Mouse (Mus musculus) MEL (cell line): Measurements from ENCODE around the gene Lemd1.

Source experiments
- CTCF ChIP-seq, 3 experiments: IDR thresholded peaks in 2 of 3; conservative IDR thresholded peaks in 1 of 3; 2 replicates each; pipeline ENCODE4 v1.5.1; 2011 to 2012; ENCODE audit warnings: low read length in 3 of 3, low read depth in 2 of 3, mild to moderate bottlenecking in 2 of 3, improper control_type of control experiment in 1 of 3, inconsistent platforms in 1 of 3, mixed read lengths in 1 of 3, moderate library complexity in 1 of 3; ENCODE audit not compliant: control insufficient read depth in 1 of 3, insufficient read depth in 1 of 3, poor library complexity in 1 of 3, severe bottlenecking in 1 of 3
- EP300 ChIP-seq, 2 experiments: IDR thresholded peaks; 2 replicates each; pipeline ENCODE4 v1.6.1; 2011; ENCODE audit warnings: improper control_type of control experiment in 2 of 2, low read length in 2 of 2, low read depth in 1 of 2, mild to moderate bottlenecking in 1 of 2
- ETS1 ChIP-seq: IDR thresholded peaks from 2 replicates; pipeline ENCODE4 v1.6.1; 2012; ENCODE audit warnings: low read depth, mild to moderate bottlenecking, inconsistent platforms, low read length, improper control_type of control experiment, moderate library complexity
- HCFC1 ChIP-seq: IDR thresholded peaks from 2 replicates; pipeline ENCODE4 v1.6.1; 2012; ENCODE audit warnings: low read depth, mild to moderate bottlenecking, inconsistent platforms, low read length, improper control_type of control experiment, moderate library complexity
- MEF2A ChIP-seq: IDR thresholded peaks from 2 replicates; pipeline ENCODE4 v1.6.1; 2014; ENCODE audit warnings: low read depth, mild to moderate bottlenecking, inconsistent platforms, low read length, improper control_type of control experiment; ENCODE audit not compliant: poor library complexity, insufficient replicate concordance, severe bottlenecking; ENCODE audit errors: extremely low read depth
- NELFE ChIP-seq: IDR thresholded peaks from 2 replicates; pipeline ENCODE4 v1.6.1; 2011; ENCODE audit warnings: low read depth, low read length, improper control_type of control experiment
- NRF1 ChIP-seq: IDR thresholded peaks from 2 replicates; pipeline ENCODE4 v1.6.1; 2014; ENCODE audit warnings: low read depth, mild to moderate bottlenecking, inconsistent platforms, low read length, improper control_type of control experiment, moderate library complexity; ENCODE audit not compliant: poor library complexity, insufficient read depth, severe bottlenecking
- POLR2A ChIP-seq, 2 experiments: IDR thresholded peaks; 2 replicates each; pipeline ENCODE4 v1.6.1; 2011 to 2012; ENCODE audit warnings: low read length in 2 of 2, mild to moderate bottlenecking in 2 of 2, control low read depth in 1 of 2, improper control_type of control experiment in 1 of 2, low read depth in 1 of 2, moderate library complexity in 1 of 2; ENCODE audit not compliant: control insufficient read depth in 1 of 2, insufficient read depth in 1 of 2, poor library complexity in 1 of 2
- ZNF384 ChIP-seq: IDR thresholded peaks from 2 replicates; pipeline ENCODE4 v1.6.1; 2012; ENCODE audit warnings: low read depth, mild to moderate bottlenecking, inconsistent platforms, low read length, improper control_type of control experiment

DNA sequence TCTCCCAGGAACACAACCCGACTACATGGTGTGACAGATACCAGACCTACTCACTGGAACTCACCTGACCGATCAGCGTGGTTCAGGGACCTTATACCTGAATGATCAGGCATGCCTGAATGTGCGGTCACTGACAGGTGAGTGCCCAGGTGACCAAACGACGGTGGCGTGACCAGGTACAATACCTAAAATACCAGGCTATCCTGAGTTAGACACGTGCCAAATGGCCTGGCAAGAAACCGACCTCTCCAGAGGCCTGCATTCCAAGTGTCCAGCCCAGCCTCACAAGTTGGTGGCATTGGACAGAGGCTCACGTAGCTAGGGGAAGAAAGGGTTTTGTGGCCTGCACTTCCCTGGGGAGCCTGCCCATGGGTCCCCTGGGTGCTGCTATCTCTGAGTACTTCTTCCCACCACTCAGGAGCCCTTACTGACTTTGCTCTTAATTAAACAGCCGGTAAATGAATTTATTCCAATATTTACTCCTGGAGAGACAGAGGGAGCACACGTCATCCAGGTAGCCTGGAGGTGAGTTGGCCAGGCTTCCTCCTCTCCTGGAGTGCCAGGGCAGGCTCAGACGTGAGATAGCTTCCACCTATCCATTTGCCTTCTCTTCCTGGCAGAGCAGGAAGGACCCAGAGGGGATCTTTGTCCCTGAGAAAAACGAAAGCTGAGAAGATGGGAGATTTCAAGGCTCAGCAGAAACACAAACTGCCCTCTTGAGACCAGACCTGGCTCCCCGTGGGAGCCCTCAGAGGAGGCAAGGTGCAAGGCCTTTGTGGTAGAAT is 40.2 kb upstream of the Lemd1 start:
- no peak for TF ChIP-seq CTCF (IDR thresholded peaks at IDR 0.05 in 2 of 3, conservative IDR thresholded peaks at IDR 0.05 in 1 of 3; ENCODE audit: control insufficient read depth in 1 of 3, insufficient read depth in 1 of 3, low read depth in 2 of 3, low read length in 3 of 3, poor library complexity in 1 of 3, severe bottlenecking in 1 of 3)
- TF ChIP-seq ZNF384 = no peak
- no peak for TF ChIP-seq POLR2A (IDR thresholded peaks at IDR 0.05; ENCODE audit: control insufficient read depth in 1 of 2, insufficient read depth in 1 of 2, low read depth in 1 of 2, low read length in 2 of 2, poor library complexity in 1 of 2)
- no peak for TF ChIP-seq NELFE
- no peak for TF ChIP-seq MEF2A
- TF ChIP-seq ETS1 = no peak
- no peak for TF ChIP-seq EP300 (IDR thresholded peaks at IDR 0.05; ENCODE audit: low read depth in 1 of 2, low read length in 2 of 2)
- TF ChIP-seq NRF1 = no peak
- no peak for TF ChIP-seq HCFC1
